Mouse (Mus musculus) E14TG2a.4 (cell line): ENCODE measurements around the gene Slc11a1.

Experiments used
- CTCF ChIP-seq: conservative IDR thresholded peaks from 2 replicates; pipeline ENCODE4 v1.5.1; 2014; ENCODE audit warnings: low read length
- NANOG ChIP-seq: IDR thresholded peaks from 2 replicates; pipeline ENCODE4 v1.6.1; 2014; ENCODE audit warnings: borderline replicate concordance, low read length, mixed read lengths
- POU5F1 ChIP-seq: IDR thresholded peaks from 2 replicates; pipeline ENCODE4 v1.6.1; 2014; ENCODE audit warnings: low read length, borderline replicate concordance

DNA sequence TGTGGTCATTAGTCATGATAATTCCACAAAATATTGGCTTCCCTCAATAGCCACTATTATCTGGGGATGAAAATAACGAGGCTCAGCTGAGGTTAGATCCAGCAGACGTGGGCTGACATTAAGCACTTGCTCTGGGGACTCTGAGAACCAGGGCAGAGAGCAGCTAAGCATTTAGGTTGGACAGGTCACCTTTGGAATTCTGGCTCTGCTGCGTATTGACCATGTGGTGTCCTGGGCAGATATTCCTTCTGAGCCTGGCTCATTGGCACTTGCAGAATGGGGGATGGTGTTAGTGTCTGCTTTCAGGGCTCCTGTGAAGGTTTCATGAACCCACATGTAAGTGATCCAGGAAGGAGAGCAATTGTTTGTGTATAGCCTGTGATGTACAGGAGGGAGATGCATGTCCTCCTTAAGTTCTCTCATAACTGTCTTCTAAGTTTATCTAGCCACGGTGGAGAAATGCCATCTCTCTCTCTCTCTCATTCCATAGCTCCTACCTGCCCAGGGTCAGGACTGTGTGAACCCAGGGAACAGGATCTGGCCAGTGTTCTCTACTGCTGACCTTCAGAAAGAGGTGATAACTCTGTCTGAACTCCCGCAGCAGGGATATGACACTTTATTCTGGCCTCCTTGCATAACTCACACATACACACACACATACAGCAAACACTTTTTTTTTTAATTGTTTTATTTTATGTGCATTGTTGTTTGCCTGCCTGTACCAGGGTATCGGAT, 39.4 kb upstream of the Slc11a1 start:
- TF ChIP-seq CTCF (no peak), POU5F1 (no peak), NANOG (no peak)
